Mouse (Mus musculus): Measurements from ENCODE around the gene Rbms3. TPM values are rescaled to one million over a fixed set of nuclear protein-coding genes. Genes with fewer than 3 reads are reported as not detected.

Rbms3 gene
- polyA plus RNA-seq, 1 experiment from 2014 or later: 87.2 TPM

DNA sequence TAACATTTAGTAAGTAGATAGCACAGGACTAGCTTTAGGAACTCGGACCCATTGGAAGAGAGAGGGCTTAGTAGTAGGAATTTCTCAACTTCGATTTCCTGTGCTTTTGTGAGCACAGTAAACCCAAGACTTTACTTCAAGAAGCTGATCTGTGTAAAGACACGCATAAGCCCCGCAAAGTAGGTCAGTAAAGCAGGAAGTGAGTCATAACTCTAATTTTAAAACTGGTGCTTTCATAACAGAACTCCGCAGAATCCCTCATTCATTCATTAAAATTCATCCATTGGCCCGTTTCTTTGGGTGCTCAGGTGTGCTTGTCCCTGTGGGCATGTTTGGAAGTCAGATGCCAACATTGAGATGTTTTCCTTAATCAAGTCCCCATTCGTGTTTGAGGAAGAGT lies 1087.7 kb downstream of the Rbms3 start:
- H3K4me1 ChIP-seq: no peaks in the 10 kb centered on the region

GRCm38 (mm10) chr9:116535709-116536108 lies 1094.0 kb downstream of the Rbms3 start:
- no peak overlapping the region for H3K4me2 ChIP-seq (replicated peaks)
- no peak for ATAC-seq (ENCODE audit: low FRiP score, low read depth)
- H3K9ac ChIP-seq: no peak overlapping the region
- WGBS: 71% methylated on average over 3 of the region's 3 CpGs
- no peaks in the 10 kb centered on the region for H3K36me3 ChIP-seq
- no peak overlapping the region for H3K27ac ChIP-seq
- H3K9me3 ChIP-seq: 0 out of 2 replicates have a peak, but pooled peaks cover 3% of the 10 kb centered on the region
- H3K4me1 ChIP-seq: no peaks in the 10 kb centered on the region
- H3K27me3 ChIP-seq (replicated peaks): no peaks in the 10 kb centered on the region
- no peak overlapping the region for H3K4me3 ChIP-seq

More for the DNA sequence above, 1087.7 kb downstream of the Rbms3 start:
- no peak overlapping the region for H3K4me2 ChIP-seq (replicated peaks)
- no peaks in the 10 kb centered on the region for H3K36me3 ChIP-seq
- no peak overlapping the region for H3K4me3 ChIP-seq
- no peaks in the 10 kb centered on the region for H3K27me3 ChIP-seq (replicated peaks)
- no peaks in the 10 kb centered on the region for H3K9me3 ChIP-seq
- WGBS: 86% methylated on average over 7 of the region's 7 CpGs
- no peak overlapping the region for H3K9ac ChIP-seq
- ATAC-seq (ENCODE audit: low FRiP score, low read depth): no peak
- no peak overlapping the region for H3K27ac ChIP-seq

DNA sequence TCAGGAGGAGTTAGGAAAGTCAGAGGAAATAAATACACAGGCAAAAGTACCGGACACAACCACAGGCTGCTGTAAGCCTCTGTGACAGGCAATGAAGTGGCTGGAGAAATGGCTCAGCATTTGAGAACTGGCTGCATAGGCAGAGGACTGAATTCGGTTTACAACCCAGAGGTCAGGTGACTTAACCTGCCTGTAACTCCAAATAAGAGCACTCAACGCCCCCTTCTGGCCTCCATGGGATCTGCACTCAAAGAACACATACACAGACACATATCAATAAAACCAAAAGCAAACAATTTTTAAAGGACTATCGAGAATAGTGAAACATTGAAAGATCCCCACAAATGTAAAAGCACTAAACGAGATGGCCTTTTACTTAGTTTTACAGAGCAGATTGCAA lies 1096.3 kb downstream of the Rbms3 start:
- 81% methylated on average over 5 of the region's 5 CpGs for WGBS
- Histone ChIP-seq H3K4me2 (replicated peaks) (no peak overlapping the region), H3K4me3 (no peak overlapping the region), H3K4me1 (no peaks in the 10 kb centered on the region), H3K27ac (no peak overlapping the region), H3K36me3 (no peaks in the 10 kb centered on the region), H3K9me3 (0 out of 2 replicates have a peak, but pooled peaks cover 3% of the 10 kb centered on the region), H3K9ac (no peak overlapping the region), H3K27me3 (replicated peaks) (no peaks in the 10 kb centered on the region)
- ATAC-seq (ENCODE audit: low FRiP score, low read depth): no peak

GRCm38 (mm10) chr9:116531121-116531520 lies 1098.6 kb downstream of the Rbms3 start:
- WGBS: 92% methylated on average over 4 of the region's 4 CpGs
- no peak overlapping the region for H3K27ac ChIP-seq
- no peak overlapping the region for H3K9ac ChIP-seq
- no peak overlapping the region for H3K4me2 ChIP-seq (replicated peaks)
- no peak overlapping the region for H3K4me3 ChIP-seq
- H3K9me3 ChIP-seq: 0 out of 2 replicates have a peak, but pooled peaks cover 3% of the 10 kb centered on the region
- H3K27me3 ChIP-seq (replicated peaks): no peaks in the 10 kb centered on the region
- H3K4me1 ChIP-seq: no peaks in the 10 kb centered on the region
- no peak for ATAC-seq (ENCODE audit: low FRiP score, low read depth)
- H3K36me3 ChIP-seq: no peaks in the 10 kb centered on the region

GRCm38 (mm10) chr9:116524386-116524785 lies 1105.3 kb downstream of the Rbms3 start:
- Histone ChIP-seq H3K27me3 (replicated peaks) (no peaks in the 10 kb centered on the region), H3K4me3 (no peak overlapping the region), H3K4me2 (replicated peaks) (no peak overlapping the region), H3K36me3 (no peaks in the 10 kb centered on the region), H3K27ac (no peak overlapping the region), H3K9me3 (no peaks in the 10 kb centered on the region), H3K9ac (no peak overlapping the region), H3K4me1 (no peaks in the 10 kb centered on the region)
- 86% methylated on average over 5 of the region's 5 CpGs for WGBS
- no peak for ATAC-seq (ENCODE audit: low FRiP score, low read depth)
